Mouse (Mus musculus): Measurements from ENCODE around the gene Thoc2.

DNA sequence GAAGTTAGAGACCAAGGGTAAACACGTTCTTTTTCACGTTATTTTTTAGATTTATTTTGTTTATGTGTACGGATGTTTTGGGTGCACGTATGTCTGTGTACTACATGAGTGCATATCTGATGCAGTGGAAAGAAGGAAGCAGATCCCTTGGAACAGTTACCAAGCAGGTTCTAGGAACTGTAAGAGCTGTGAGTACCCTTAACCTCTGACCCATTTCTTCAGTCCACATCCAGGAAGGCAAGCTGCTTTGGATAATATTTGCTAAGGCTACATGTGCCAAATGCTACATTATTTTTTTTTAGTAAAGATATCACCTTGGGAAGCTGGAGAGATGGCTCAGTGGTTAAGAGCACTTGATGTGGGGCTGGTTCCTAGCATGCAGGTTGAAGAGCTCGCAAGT is 21.4 kb upstream of the Thoc2 start:
- TF ChIP-seq GATA1 (IDR thresholded peaks at IDR 0.05; ENCODE audit: low read length): no peak
- TF ChIP-seq TAL1 (IDR thresholded peaks at IDR 0.05; ENCODE audit: low read length): no peak

Data from erythroblast, embryonic 14.5 days (primary cell).